Mouse (Mus musculus) olfactory bulb, adult 2 months (tissue): Measurements from ENCODE around the gene 4833439L19Rik.

Experiments
- CTCF ChIP-seq: fragments of 200-500 bp; IDR thresholded peaks from 2 replicates; pipeline ENCODE4 v1.5.1; 2012; ENCODE audit warnings: low read depth, mild to moderate bottlenecking, low read length, moderate library complexity; ENCODE audit not compliant: insufficient read depth
- POLR2A ChIP-seq: fragments of 200-500 bp; IDR thresholded peaks from 2 replicates; pipeline ENCODE4 v1.6.1; 2012; ENCODE audit warnings: mild to moderate bottlenecking, low read depth, low read length, moderate library complexity; ENCODE audit not compliant: insufficient read depth

- TF ChIP-seq CTCF (no peak), POLR2A (no peak)
Observed at GRCm38 (mm10) chr13:54501352-54501751, 63.9 kb downstream of the 4833439L19Rik start.
